Mouse (Mus musculus) gastrocnemius, adult 8-10 months (tissue): ENCODE data around the gene Npas3. TPM values are rescaled to one million over a fixed set of nuclear protein-coding genes. Genes with fewer than 3 reads are reported as not detected.

Experiments used
- DNase-seq, 2 experiments: peaks; one replicate each; pipeline ENCODE4 v3.0.0; 2022; ENCODE audit warnings: low spot score in 2 of 2
- total RNA-seq, 4 experiments: library from RNA; stranded (reverse); gene quantifications; 2 replicates each; pipeline ENCODE4 v1.2.4; 2022

Npas3 gene
- total RNA-seq, 4 experiments from 2014 or later, result 0.07 TPM; not detected in 3

DNA sequence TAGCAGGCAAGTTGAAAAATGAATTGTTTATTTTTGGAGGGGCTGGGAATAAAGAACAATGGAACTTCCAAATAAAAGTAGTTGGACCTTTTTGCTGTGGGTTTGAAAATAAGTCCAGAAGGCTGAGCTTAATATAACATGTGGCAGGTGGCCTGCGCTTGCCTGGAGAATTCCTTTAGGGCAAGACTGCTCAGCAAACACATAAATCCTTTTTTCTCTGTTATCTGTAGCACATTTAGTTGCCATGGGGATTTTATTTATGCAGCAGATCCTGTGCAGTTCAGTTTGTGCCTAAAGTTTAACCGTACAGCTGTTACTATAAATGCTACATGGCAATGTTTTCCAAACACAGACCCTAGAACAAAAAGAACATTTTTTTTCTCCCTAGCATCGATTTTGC, 159.3 kb downstream of the Npas3 start:
- DNase-seq, result no peak

- DNase-seq, result no peak
These were observed 161.2 kb downstream of the Npas3 start for GRCm38 (mm10) chr12:53409711-53410110.

- DNase-seq, result no peak
These were observed 162.2 kb downstream of the Npas3 start for GRCm38 (mm10) chr12:53410647-53411046.

DNA sequence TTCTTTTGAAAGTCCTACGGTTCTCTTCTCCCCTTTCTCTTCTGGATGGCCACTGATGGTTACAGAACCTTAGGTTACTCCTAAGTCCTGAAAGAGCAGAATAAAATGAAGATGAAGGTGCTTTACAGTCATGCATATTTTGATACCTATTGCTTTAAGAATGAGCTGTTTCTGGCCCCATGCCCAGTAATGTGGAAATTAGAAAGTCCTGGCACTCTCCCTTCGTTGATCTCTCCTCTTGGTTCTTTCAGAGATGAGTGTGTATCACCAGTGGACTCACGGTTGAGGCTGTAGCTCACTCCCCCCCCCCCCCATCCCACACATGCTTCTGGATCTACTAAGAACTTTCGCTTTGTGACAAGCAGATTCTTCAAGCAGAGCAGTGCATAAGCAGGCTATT, 167.6 kb downstream of the Npas3 start:
- no peak for DNase-seq

DNA sequence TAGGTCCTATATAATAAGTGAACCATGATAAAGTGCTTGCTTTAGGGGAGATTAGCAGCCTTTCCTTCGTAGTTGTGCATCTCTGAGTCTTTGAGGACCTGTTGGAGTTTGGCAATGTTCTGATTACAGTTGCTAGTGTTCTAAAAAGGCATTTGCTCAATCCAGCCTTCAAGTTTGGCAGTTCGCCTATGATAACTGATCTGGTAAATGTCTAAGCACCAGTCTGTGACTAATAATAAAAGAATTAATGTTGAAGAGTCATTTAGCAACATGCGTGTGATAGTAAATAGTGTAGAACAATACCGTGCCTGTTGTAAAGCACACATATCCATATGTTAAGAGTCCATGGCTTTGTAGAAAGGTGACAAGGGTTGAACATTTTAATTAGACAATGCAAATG, 173.2 kb downstream of the Npas3 start:
- no peak for DNase-seq

GRCm38 (mm10) chr12:53423631-53424030, 175.2 kb downstream of the Npas3 start:
- DNase-seq, result no peak

GRCm38 (mm10) chr12:53426006-53426405, 177.5 kb downstream of the Npas3 start:
- DNase-seq, result no peak

- DNase-seq, result no peak
These were observed 178.7 kb downstream of the Npas3 start for GRCm38 (mm10) chr12:53427153-53427552.

DNA sequence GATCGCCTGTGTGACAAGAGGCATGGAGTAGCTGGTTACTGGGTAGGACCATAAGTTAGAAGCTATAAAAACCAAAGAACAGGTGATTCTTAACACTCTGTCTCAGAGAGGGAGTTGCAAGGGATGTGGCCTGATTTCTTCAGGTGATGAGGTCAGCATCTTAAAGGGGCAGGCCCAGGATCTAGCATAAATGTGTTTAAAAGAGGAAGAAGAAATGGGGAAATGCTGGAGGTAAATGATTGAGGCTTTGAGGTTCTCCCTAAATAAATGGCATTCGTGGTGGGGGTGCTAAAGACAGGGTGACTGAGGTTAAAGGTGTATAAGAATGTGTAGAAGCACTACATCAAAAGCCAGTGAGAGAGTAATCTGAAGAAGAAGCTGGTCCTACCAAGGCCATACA, 193.6 kb downstream of the Npas3 start:
- DNase-seq, result no peak

DNA sequence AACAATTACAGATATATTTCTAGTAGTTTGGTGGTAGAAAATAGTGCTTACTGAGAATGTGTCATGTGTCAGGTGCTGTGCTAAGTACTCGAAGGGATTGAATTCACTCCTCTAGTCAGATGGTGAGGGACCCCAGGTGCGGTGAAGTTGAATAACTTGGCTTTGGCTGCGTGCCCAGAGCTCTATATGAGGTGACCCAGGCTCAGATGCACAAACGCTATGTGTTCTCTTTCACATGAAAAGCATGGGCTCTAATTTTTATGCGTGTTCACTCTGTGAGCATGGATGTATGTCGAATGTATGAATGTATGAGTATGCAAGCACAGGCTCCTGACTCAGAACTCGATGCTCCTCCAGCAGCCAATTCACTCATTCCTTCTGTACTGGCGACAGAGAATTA, 199.0 kb downstream of the Npas3 start:
- DNase-seq, result no peak

GRCm38 (mm10) chr12:53448040-53448439, 199.6 kb downstream of the Npas3 start:
- no peak for DNase-seq

DNA sequence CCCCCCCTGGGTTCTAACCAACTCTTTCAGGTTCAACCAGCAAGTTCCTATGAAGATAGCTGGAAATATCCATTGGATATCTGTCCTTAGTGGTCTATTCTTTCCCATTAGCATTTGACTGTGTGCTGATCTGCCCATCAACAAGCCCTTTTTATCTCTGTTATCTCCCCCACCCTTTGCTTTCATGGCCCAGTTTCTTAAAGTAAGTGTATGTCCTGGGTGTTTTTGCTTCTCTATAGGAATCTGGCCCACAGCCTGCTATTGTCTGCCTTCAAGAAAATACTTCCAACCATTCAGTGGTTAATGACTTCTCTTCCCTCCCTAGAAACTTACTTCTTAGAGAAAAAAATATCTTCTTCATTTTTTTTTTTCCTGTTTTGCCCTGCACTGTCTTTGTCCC, 219.1 kb downstream of the Npas3 start:
- DNase-seq, result no peak

DNA sequence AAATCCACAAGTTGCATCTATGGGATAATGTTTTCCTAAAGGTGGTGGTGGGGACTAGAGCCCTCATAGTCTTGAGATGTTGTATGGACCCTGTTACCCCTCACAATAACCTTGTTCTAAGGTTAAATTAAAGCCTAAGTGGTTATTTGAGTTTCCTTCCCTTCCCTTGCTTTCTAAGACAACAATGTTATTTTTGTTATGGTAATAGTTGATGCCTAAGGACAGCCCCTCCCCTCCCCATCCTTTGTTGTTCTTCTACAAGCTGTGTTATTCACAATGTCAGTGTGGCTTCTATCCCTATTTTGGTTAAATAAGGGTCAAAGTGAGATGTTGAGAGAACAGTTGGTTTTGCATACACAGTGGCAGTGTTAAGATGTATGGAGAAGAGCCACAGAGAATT, 226.0 kb downstream of the Npas3 start:
- DNase-seq, result no peak

DNA sequence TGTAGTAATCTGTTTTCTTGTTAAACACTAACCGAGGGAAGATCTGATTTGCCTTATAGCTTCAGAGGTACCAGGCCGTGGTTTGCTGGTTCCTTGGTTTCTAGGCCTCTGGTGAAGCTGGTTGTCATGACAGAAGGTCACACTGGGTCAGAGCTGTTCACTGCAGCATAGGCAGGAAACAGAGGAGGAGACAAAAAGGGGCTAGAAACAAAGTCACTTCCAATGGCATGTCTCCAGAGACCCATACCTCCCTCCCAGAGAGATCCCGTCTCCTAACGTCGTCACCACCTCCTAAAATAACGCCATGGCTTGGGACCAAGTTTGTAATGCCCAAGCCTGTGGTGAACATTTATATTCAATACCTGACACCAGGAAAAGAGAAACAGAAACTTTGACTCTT, 236.4 kb downstream of the Npas3 start:
- no peak for DNase-seq

- no peak for DNase-seq
These were observed 247.9 kb downstream of the Npas3 start for GRCm38 (mm10) chr12:53496386-53496785.

DNA sequence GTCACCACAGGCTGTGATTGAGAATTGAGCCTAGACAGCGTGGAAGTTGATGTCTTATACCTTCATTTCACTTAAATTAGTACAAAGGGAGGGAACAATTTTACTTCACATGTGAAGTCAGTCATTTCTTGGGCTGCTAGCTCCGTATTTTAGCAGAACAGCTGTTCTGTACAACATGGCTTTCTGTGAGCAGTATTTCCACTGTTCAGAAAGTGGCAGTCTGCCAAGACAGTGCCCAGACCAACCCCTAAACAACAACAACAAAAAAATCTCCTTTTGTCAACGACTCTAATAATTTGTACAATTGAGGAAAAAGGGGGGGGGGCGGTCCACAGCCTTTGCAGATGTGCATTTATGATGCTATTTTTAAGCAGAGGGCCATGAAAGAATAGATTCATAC, 266.4 kb downstream of the Npas3 start:
- no peak for DNase-seq

- DNase-seq, result no peak
These were observed 271.1 kb downstream of the Npas3 start for GRCm38 (mm10) chr12:53519556-53519955.

DNA sequence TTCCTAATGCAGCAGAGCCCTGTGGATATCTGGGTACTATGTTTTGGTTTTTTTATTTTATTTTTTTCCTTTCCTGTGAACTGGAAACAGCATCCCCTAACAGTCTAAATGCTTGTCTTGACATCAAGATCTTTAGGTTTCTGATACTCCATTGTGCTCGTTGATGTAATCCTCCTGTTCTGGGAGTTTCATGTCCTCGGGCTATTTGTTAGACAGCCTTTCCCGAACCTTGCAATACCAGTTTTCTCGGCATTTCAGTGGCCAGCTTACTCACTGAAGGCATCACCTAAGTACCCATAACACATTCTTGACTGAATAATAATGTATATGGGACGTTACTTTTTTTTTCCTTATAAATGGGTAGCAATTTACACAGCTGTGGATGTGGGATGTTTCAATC, 274.2 kb downstream of the Npas3 start:
- no peak for DNase-seq

- no peak for DNase-seq
These were observed 278.6 kb downstream of the Npas3 start for GRCm38 (mm10) chr12:53527046-53527445.

- DNase-seq, result no peak
These were observed 280.9 kb downstream of the Npas3 start for GRCm38 (mm10) chr12:53529345-53529744.

DNA sequence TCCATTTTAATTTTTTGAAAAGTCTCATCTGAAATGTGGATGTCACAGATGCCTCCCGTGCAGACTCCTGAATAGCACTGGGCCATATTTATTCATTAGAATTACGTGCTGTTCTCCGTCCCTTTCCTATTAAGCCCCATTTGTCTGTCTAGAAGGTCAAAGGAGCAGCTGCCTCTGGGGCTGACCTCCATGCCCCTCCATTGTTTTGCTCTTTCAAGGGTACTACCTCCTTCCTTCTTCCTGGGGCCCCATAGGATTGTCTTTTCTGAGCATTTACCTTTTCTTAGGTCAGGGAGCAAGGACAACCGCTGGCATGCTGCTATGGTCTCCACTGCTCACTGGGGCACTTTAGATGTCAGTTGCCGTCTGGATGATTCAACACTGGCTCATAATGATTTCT, 288.3 kb downstream of the Npas3 start:
- DNase-seq, result no peak

DNA sequence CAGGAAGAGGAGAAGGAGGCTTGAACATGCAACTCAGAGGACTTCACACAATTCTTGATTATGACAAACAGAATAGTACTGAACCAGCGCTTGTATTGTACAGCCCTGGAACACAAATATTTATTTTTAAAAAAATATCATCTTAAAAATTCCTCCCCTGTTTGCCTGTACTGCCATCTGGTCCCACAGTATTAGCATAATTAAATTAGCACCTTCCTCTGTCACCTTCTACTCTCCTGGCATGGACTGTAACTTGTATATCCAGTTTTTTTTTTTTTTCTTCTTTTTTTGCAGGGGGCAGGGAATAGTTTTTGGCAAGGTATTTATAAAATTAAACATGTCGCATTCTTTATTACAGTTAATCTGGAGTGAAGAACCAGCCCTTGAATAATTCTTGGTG, 307.9 kb downstream of the Npas3 start:
- no peak for DNase-seq

DNA sequence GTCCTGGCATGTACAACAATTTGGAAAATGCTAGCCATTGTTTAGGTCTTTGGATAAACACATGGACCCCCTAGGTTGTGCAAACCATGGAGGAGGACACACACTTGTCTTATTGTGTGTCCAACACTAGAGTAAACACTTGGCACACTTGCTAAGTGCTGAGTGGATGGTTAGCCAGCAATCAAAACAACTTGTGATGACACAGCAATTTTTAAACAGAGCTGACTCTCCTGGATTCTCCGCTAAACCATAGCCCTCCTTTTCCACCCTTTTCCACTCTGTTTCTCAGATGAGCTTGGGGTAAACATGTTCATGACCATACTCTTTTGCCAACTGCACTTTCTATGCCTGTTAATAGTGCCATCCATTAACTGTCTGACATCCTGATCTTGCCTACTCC, 309.8 kb downstream of the Npas3 start:
- DNase-seq, result no peak

- no peak for DNase-seq
These were observed 318.4 kb downstream of the Npas3 start for GRCm38 (mm10) chr12:53566712-53567387.
